Mouse (Mus musculus): ENCODE results near the gene Fmnl1. TPM values are rescaled to one million over a fixed set of nuclear protein-coding genes. Genes with fewer than 3 reads are reported as not detected.

Fmnl1 gene
- polyA plus RNA-seq, 1 experiment from 2014 or later = 7.0 TPM

DNA sequence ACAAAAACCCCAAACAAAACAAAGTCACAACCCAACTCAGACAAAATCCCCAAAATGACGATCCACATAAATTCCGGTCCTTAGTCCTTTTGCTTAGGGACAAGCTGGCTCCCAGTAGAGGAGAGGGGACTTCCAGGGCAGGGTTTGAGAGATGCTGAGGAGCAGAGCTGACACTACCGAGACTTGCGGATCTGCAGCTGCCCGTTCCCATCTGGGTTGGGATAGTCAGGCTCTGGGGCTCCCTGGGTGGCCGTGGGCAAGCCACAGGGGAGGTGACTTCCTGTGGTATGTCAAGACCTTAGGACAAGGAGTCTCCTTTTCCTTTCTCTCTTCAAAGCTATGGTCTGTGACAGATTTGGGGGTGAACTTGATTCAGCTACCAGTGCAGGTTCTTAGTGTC, 65.5 kb downstream of the Fmnl1 start:
- 89% methylated on average over 6 of the region's 6 CpGs for WGBS

DNA sequence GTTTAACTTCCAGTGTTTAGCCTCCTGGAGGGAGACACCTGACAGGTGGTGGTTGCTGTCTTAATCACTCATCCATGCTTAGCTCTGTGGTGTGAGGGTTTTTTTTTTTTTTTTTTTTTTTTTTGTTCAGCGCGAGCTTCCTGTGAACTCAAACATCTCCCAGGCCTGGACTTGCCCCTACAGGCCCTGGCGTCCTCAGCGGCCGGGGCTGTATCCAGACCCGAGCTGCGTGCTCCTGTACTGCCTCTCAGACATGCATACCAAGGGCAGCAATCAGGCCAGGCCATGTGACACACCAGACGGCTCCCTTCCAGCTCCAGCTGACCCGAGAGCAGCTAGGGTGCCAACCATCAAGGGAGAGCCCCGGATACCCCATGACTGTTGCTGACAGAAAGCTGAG, 66.0 kb downstream of the Fmnl1 start:
- WGBS = 96% methylated on average over 10 of the region's 10 CpGs
- H3K4me1 ChIP-seq (replicated peaks) = peaks cover 16% of the 10 kb centered on the region
- no peak overlapping the region for H3K4me3 ChIP-seq
- H3K27me3 ChIP-seq = no peaks in the 10 kb centered on the region
- no peak overlapping the region for H3K27ac ChIP-seq (replicated peaks)
- H3K9me3 ChIP-seq = no peaks in the 10 kb centered on the region
- H3K4me2 ChIP-seq = no peak overlapping the region
- no peak for ATAC-seq (ENCODE audit: low FRiP score, low read depth)
- H3K9ac ChIP-seq = no peak overlapping the region
- peaks cover 20% of the 10 kb centered on the region for H3K36me3 ChIP-seq

More for the DNA sequence above, 65.5 kb downstream of the Fmnl1 start:
- Histone ChIP-seq H3K4me3 (no peak overlapping the region), H3K27me3 (no peaks in the 10 kb centered on the region), H3K4me1 (replicated peaks) (peaks cover 12% of the 10 kb centered on the region; the same call in 1 of the 2 replicates), H3K27ac (replicated peaks) (no peak overlapping the region), H3K36me3 (peaks cover 20% of the 10 kb centered on the region), H3K4me2 (no peak overlapping the region), H3K9me3 (no peaks in the 10 kb centered on the region), H3K9ac (no peak overlapping the region)
- no peak for ATAC-seq (ENCODE audit: low FRiP score, low read depth)

- no peak overlapping the region for H3K9ac ChIP-seq
- H3K4me3 ChIP-seq = no peak overlapping the region
- H3K27ac ChIP-seq (replicated peaks) = no peak overlapping the region
- ATAC-seq (ENCODE audit: low FRiP score, low read depth) = no peak
- WGBS = 77% methylated on average over 9 of the region's 9 CpGs
- H3K27me3 ChIP-seq = no peaks in the 10 kb centered on the region
- H3K4me2 ChIP-seq = no peak overlapping the region
- H3K4me1 ChIP-seq (replicated peaks) = peaks cover 19% of the 10 kb centered on the region
- H3K9me3 ChIP-seq = no peaks in the 10 kb centered on the region
- H3K36me3 ChIP-seq = peaks cover 20% of the 10 kb centered on the region
Measured at GRCm38 (mm10) chr11:103237757-103238156, 66.8 kb downstream of the Fmnl1 start.

- Histone ChIP-seq H3K36me3 (peaks cover 20% of the 10 kb centered on the region), H3K4me1 (replicated peaks) (peaks cover 26% of the 10 kb centered on the region), H3K27me3 (no peaks in the 10 kb centered on the region), H3K4me2 (no peak overlapping the region), H3K9ac (no peak overlapping the region), H3K4me3 (no peak overlapping the region), H3K27ac (replicated peaks) (no peak overlapping the region), H3K9me3 (no peaks in the 10 kb centered on the region)
- 45% methylated on average over 7 of the region's 7 CpGs for WGBS
- ATAC-seq (ENCODE audit: low FRiP score, low read depth) = no peak
Measured at GRCm38 (mm10) chr11:103240740-103241139, 69.8 kb downstream of the Fmnl1 start.

DNA sequence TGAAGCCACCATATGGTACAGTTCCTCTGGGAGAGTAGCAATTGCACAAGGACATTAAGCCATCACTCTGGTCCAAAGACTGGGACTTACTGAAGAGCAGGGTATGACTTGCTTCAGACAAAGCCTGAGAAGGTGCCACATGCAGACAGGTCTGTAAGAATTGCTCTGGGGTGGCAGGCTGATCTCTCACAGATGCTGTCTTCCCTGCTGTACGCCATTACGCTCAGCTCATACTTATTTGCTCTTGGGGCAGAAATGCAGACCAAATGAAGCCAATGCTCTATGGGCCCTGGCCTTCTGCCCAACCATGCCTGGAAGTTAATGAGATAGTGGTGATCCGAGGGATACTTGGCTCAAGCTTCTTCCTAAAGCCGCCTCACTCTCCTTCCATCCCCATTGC, 73.9 kb downstream of the Fmnl1 start:
- H3K27me3 ChIP-seq = no peaks in the 10 kb centered on the region
- no peak for ATAC-seq (ENCODE audit: low FRiP score, low read depth)
- no peak overlapping the region for H3K9ac ChIP-seq
- H3K4me2 ChIP-seq = no peak overlapping the region
- H3K9me3 ChIP-seq = no peaks in the 10 kb centered on the region
- H3K4me3 ChIP-seq = no peak overlapping the region
- peak overlapping the region; percentile 32; the same call in 1 of the 2 replicates for H3K27ac ChIP-seq (replicated peaks)
- 67% methylated on average over 4 of the region's 4 CpGs for WGBS
- no peaks in the 10 kb centered on the region for H3K36me3 ChIP-seq
- peaks cover 57% of the 10 kb centered on the region for H3K4me1 ChIP-seq (replicated peaks)

DNA sequence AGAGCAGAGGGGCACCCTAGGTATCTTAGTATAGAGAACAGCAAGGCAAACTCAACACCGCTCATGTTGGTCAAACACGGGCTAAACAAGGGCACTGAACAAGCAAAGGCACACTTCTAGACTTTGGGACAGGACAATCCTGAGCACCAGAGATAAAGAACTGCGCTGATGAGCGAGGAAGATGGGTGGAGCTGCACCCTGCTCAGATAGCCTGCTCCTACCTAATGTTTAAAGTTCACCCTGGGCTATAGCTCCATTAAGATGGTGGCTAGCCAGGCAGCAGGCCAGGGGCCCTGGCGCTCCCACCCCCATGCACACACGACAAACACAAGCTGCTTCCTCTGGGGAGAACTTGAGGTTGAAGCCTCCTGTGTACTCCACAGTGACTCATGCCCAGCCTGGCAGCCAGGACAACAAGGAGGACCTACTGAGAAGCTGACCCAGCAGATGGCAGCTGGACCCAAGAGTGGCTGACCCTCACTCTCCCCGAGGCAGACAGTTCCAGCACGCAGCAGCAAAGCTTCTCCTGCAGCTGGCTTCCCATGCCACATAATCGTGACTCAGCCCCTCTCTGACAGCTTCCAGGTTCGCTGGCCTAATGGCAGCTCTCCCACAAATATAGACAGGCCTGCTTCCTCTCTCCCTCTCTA, 75.3 kb downstream of the Fmnl1 start:
- ATAC-seq (ENCODE audit: low FRiP score, low read depth) = no peak
- no peak overlapping the region for H3K9ac ChIP-seq

DNA sequence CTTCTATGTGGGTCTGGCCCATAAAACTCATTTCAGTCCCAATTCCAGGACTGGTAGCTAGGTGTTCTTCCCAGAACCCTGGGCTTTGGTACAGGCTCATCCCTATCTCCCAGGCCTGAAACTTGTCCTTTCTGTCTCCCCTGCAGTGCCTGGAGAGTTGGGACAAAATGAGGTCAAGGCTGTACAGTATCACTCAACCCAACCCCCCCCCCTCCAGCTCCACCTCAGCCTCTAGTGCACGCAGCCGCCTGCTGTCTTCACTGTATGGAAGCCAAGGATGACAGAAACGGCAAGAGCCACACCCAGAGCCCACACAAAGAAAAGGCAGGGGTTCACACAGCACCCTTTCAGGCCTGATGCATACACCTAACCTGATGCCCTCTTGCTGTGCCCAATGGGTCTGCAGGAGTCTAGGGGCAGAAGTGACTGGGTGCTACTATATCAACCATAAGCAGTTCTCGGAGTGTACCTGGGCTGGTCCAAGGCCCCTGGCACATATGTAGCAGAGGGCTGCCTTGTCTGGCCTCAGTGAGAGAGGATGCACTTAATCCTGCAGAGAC, 75.9 kb downstream of the Fmnl1 start:
- no peaks in the 10 kb centered on the region for H3K27me3 ChIP-seq
- peak; percentile 46; the same call in 1 of the 2 replicates for ATAC-seq (ENCODE audit: low FRiP score, low read depth)
- H3K9me3 ChIP-seq = no peaks in the 10 kb centered on the region
- H3K27ac ChIP-seq (replicated peaks) = peak overlapping the region; percentile 49; the same call in 1 of the 2 replicates
- no peak overlapping the region for H3K4me2 ChIP-seq
- no peak overlapping the region for H3K4me3 ChIP-seq
- peaks cover 48% of the 10 kb centered on the region for H3K4me1 ChIP-seq (replicated peaks)
- H3K36me3 ChIP-seq = no peaks in the 10 kb centered on the region
- 63% methylated on average over 4 of the region's 4 CpGs for WGBS
- no peak overlapping the region for H3K9ac ChIP-seq

More for the DNA sequence above, 75.3 kb downstream of the Fmnl1 start:
- Histone ChIP-seq H3K4me1 (replicated peaks) (peaks cover 52% of the 10 kb centered on the region), H3K36me3 (no peaks in the 10 kb centered on the region), H3K4me2 (no peak overlapping the region), H3K9me3 (no peaks in the 10 kb centered on the region), H3K27me3 (no peaks in the 10 kb centered on the region), H3K4me3 (no peak overlapping the region), H3K27ac (replicated peaks) (peak overlapping the region; percentile 49; the same call in 1 of the 2 replicates)
- 66% methylated on average over 10 of the region's 10 CpGs for WGBS

DNA sequence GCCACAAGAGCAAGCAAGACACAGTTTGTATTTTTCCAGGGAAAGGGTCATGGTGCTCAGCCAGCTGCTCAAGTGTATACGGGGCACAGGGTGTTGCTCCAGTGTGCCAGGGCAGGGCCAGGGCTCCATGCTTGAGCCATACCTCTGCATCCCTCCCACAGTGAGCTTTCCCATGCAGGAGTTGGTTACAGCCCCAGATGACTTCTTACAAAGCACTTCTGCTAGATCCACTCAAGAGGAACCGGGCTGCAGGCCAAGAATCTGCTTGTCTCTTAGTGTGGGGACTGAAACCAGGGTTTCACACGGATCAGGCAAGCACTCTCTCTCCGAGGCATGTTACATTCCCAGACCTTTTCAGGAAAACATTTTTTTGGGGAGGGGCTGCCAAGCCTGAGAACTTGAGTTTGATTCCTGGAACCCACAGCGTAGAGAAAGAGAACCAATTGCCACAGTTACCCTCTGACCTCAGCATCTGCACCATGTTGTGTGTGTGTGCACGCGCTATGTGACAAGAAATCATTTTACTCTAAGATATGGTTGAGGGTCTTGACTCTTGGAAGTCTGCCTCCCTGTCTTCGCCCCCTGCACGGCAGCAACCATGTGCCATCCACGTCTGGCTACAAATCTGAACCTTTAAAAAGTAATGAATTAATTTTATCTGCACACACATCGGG, 76.7 kb downstream of the Fmnl1 start:
- Histone ChIP-seq H3K4me2 (no peak overlapping the region), H3K9me3 (no peaks in the 10 kb centered on the region), H3K4me3 (no peak overlapping the region), H3K36me3 (no peaks in the 10 kb centered on the region), H3K27ac (replicated peaks) (peak overlapping the region; percentile 56), H3K4me1 (replicated peaks) (peaks cover 43% of the 10 kb centered on the region), H3K9ac (no peak overlapping the region), H3K27me3 (no peaks in the 10 kb centered on the region)
- ATAC-seq (ENCODE audit: low FRiP score, low read depth) = 0 out of 2 replicates have a peak, but pooled peaks have one; percentile 35
- WGBS = 56% methylated on average over 11 of the region's 11 CpGs

Other genes starting within 250 kb of the Fmnl1 start
- 2.1 and 3.6 TPM in 2 replicates for gene Kif18b, start 246.0 kb upstream of the Fmnl1 start, polyA plus RNA-seq (2015; fragmentation: Nextera tagmentation; extraction: Ambion mirVana)
- 9.8 and 11.1 TPM in 2 replicates for gene C1ql1, start 224.4 kb upstream of the Fmnl1 start, polyA plus RNA-seq (2015; fragmentation: Nextera tagmentation; extraction: Ambion mirVana)
- gene Nmt1, start 142.9 kb upstream of the Fmnl1 start, polyA plus RNA-seq (2015; fragmentation: Nextera tagmentation; extraction: Ambion mirVana) = 32.4 and 34.7 TPM in 2 replicates
- 152 and 194 TPM in 2 replicates for gene Dcakd, start 142.8 kb upstream of the Fmnl1 start, polyA plus RNA-seq (2015; fragmentation: Nextera tagmentation; extraction: Ambion mirVana)
- 3.7 and 4.4 TPM in 2 replicates for gene Plcd3, start 69.4 kb upstream of the Fmnl1 start, polyA plus RNA-seq (2015; fragmentation: Nextera tagmentation; extraction: Ambion mirVana)
- 11.1 and 13.3 TPM in 2 replicates for gene Acbd4, start 69.4 kb upstream of the Fmnl1 start, polyA plus RNA-seq (2015; fragmentation: Nextera tagmentation; extraction: Ambion mirVana)
- gene Hexim1, start 54.9 kb upstream of the Fmnl1 start, polyA plus RNA-seq (2015; fragmentation: Nextera tagmentation; extraction: Ambion mirVana) = 3.7 and 3.9 TPM in 2 replicates
- 23.5 and 28.4 TPM in 2 replicates for gene Hexim2, start 38.7 kb upstream of the Fmnl1 start, polyA plus RNA-seq (2015; fragmentation: Nextera tagmentation; extraction: Ambion mirVana)
- gene 1700023F06Rik, start 37.5 kb downstream of the Fmnl1 start, polyA plus RNA-seq (2015; fragmentation: Nextera tagmentation; extraction: Ambion mirVana) = 2.3 and 2.6 TPM in 2 replicates
- gene Spata32, start 47.3 kb downstream of the Fmnl1 start, polyA plus RNA-seq (2015; fragmentation: Nextera tagmentation; extraction: Ambion mirVana) = 0.99 and 1.4 TPM in 2 replicates
- gene Map3k14, start 96.4 kb downstream of the Fmnl1 start, polyA plus RNA-seq (2015; fragmentation: Nextera tagmentation; extraction: Ambion mirVana) = 3.3 and 4.8 TPM in 2 replicates
- 4.6 and 4.9 TPM in 2 replicates for gene Arhgap27, start 192.6 kb downstream of the Fmnl1 start, polyA plus RNA-seq (2015; fragmentation: Nextera tagmentation; extraction: Ambion mirVana)
- 9.8 and 10.0 TPM in 2 replicates for gene Plekhm1, start 241.6 kb downstream of the Fmnl1 start, polyA plus RNA-seq (2015; fragmentation: Nextera tagmentation; extraction: Ambion mirVana)

All from hindbrain, embryonic 15.5 days (tissue).